Mouse (Mus musculus) bone marrow, adult 2 months (tissue): ENCODE measurements around the gene Fkbp4.

Experiments
- CTCF ChIP-seq: fragments of 200-500 bp; IDR thresholded peaks from 2 replicates; pipeline ENCODE4 v1.5.1; 2011; ENCODE audit warnings: low read length, control low read depth; ENCODE audit not compliant: control insufficient read depth, insufficient read depth
- POLR2A ChIP-seq: fragments of 200-500 bp; IDR thresholded peaks from 2 replicates; pipeline ENCODE4 v1.6.1; 2011; ENCODE audit warnings: low read depth, mild to moderate bottlenecking, control low read depth, low read length, borderline replicate concordance; ENCODE audit not compliant: control insufficient read depth

- TF ChIP-seq CTCF (no peak), POLR2A (no peak)
Measured at GRCm38 (mm10) chr6:128477495-128477894, 39.0 kb upstream of the Fkbp4 start.
